Mouse (Mus musculus) neural tube, embryonic 15.5 days (tissue): ENCODE data around the gene Psmc2. TPM values are rescaled to one million over a fixed set of nuclear protein-coding genes. Genes with fewer than 3 reads are reported as not detected.

Experiments used
- ATAC-seq: fragments of 200-750 bp; cut with Nextera tagmentation; 2 replicates; pipeline ENCODE4 v1.8.0; 2017; ENCODE audit warnings: mild to moderate bottlenecking, moderate TSS enrichment, moderate library complexity; ENCODE audit not compliant: low FRiP score
- H3K27ac ChIP-seq: fragments of 300-500 bp; sonication (generic); replicated peaks from 2 replicates; pipeline ENCODE4 v1.5.1; 2015; ENCODE audit warnings: mild to moderate bottlenecking, inconsistent platforms
- H3K27me3 ChIP-seq: fragments of 300-500 bp; sonication (generic); replicated peaks from 2 replicates; pipeline ENCODE4 v1.6.1; 2015; ENCODE audit warnings: inconsistent platforms
- H3K36me3 ChIP-seq: fragments of 300-500 bp; sonication (generic); 2 replicates; pipeline ENCODE4 v1.6.1; 2015; ENCODE audit warnings: inconsistent platforms
- H3K4me1 ChIP-seq: fragments of 300-500 bp; sonication (generic); 2 replicates; pipeline ENCODE4 v1.6.1; 2015; ENCODE audit warnings: inconsistent platforms
- H3K4me2 ChIP-seq: fragments of 300-500 bp; sonication (generic); 2 replicates; pipeline ENCODE4 v1.6.1; 2015; ENCODE audit warnings: inconsistent platforms, mild to moderate bottlenecking, moderate library complexity
- H3K4me3 ChIP-seq: fragments of 300-500 bp; sonication (generic); replicated peaks from 2 replicates; pipeline ENCODE4 v1.5.1; 2015; ENCODE audit warnings: mild to moderate bottlenecking, inconsistent platforms
- H3K9ac ChIP-seq: fragments of 300-500 bp; sonication (generic); replicated peaks from 2 replicates; pipeline ENCODE4 v1.6.1; 2015; ENCODE audit warnings: mild to moderate bottlenecking, inconsistent platforms
- H3K9me3 ChIP-seq: fragments of 300-500 bp; sonication (generic); replicated peaks from 2 replicates; pipeline ENCODE4 v1.6.1; 2016; ENCODE audit warnings: inconsistent platforms
- WGBS: fragments of 180-500 bp; shearing (Covaris S2); methylation state at CpG from one replicate; pipeline ENCODE4 v1.1.7; 2015; ENCODE audit warnings: mixed read lengths; 5-methylcytosine and 5-hydroxymethylcytosine counted together
- polyA plus RNA-seq: library from polyadenylated mRNA; unstranded; fragments of >200 nt; fragmentation: Nextera tagmentation; extraction: Ambion mirVana; gene quantifications from 2 replicates; pipeline ENCODE4 v1.2.1, GENCODE M21; 2015

Gene Psmc2
- polyA plus RNA-seq, 1 experiment from 2014 or later: 186 TPM

GRCm38 (mm10) chr5:21776491-21776890 is 8.6 kb upstream of the Psmc2 start:
- H3K4me1 ChIP-seq: no peaks in the 10 kb centered on the region
- no peak overlapping the region for H3K9ac ChIP-seq
- no peak for ATAC-seq
- H3K27me3 ChIP-seq: no peaks in the 10 kb centered on the region
- no peak overlapping the region for H3K27ac ChIP-seq
- H3K4me2 ChIP-seq: no peak overlapping the region
- no peak overlapping the region for H3K4me3 ChIP-seq
- H3K36me3 ChIP-seq: peaks cover 65% of the 10 kb centered on the region
- 94% methylated on average over 6 of the region's 6 CpGs for WGBS
- H3K9me3 ChIP-seq: no peaks in the 10 kb centered on the region

DNA sequence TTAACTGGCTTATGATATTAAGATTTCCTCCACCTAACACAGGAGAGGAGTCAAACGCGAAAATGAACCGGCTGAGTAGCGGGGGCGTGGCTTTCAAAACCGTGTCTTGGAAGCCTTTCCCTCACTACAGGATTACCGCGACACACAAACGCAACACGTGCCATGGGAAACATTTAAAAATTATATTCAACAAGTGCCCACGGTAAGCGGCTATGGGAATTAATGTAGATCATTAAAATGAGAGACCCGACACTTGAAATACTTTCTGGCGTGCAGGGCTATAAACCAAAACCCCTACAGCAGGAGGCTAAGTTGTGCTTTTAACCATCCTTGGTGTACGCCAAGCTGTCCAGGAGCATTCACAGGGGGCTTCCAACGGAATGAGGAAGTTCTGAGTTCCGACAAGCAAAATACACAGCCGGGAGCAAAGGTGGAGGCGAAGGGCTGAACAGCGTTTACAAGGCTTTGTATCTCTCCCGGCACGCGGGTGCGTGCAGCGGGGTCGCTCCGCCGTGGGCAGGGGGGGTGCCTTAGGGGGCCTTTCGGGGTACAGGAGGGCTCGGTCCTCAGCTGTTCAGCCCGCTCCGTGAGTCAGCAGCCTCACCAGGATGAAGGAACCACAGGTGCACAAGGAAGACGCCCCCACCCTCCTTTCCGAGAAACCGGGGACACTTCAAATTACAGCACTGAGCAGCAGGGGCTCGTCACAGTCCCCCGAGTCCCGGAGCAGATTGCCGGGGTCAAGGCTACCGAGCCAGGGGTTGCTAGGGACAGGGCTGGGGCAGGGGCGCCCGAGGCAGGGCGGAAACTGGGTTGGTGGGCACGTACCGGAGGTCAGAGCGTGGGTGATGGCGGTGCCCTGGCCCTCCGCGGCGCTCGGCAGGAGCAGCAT is 676 bp upstream of the Psmc2 start:
- Histone ChIP-seq H3K9ac (peak overlapping the region; percentile 85), H3K4me1 (peaks cover 31% of the 10 kb centered on the region), H3K36me3 (peaks cover 36% of the 10 kb centered on the region), H3K27me3 (no peaks in the 10 kb centered on the region), H3K27ac (peak overlapping the region; percentile 82), H3K4me3 (peak overlapping the region; percentile 99), H3K4me2 (peak overlapping the region; percentile 97), H3K9me3 (no peaks in the 10 kb centered on the region)
- WGBS: under 1% methylated on average over 50 of the region's 51 CpGs
- ATAC-seq: peak; percentile 80

DNA sequence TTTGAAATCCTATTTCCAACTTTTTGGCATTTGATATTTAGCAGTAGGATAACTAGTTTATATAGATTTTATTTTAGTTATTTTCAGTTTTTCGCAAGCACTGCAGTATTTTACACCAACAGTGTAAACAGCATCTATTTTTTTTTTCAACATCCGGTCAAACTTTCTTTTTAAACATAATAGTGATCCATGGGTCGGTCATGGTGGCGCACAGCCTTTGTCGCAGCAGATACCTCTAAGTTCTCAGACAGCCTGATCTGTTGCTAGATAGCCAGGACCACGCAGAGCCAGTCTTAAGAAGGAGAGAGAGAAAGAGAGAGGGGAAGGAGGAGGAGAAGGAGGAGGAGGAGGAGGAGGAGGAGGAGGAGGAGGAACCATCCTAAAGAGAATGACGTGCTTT is 693 bp downstream of the Psmc2 start:
- no peaks in the 10 kb centered on the region for H3K9me3 ChIP-seq
- WGBS: 80% methylated on average over 7 of the region's 7 CpGs
- no peak overlapping the region for H3K27ac ChIP-seq
- no peak overlapping the region for H3K9ac ChIP-seq
- ATAC-seq: no peak
- H3K36me3 ChIP-seq: peaks cover 22% of the 10 kb centered on the region
- H3K4me2 ChIP-seq: peak overlapping the region; percentile 97
- H3K27me3 ChIP-seq: no peaks in the 10 kb centered on the region
- H3K4me3 ChIP-seq: no peak overlapping the region
- peaks cover 37% of the 10 kb centered on the region for H3K4me1 ChIP-seq

DNA sequence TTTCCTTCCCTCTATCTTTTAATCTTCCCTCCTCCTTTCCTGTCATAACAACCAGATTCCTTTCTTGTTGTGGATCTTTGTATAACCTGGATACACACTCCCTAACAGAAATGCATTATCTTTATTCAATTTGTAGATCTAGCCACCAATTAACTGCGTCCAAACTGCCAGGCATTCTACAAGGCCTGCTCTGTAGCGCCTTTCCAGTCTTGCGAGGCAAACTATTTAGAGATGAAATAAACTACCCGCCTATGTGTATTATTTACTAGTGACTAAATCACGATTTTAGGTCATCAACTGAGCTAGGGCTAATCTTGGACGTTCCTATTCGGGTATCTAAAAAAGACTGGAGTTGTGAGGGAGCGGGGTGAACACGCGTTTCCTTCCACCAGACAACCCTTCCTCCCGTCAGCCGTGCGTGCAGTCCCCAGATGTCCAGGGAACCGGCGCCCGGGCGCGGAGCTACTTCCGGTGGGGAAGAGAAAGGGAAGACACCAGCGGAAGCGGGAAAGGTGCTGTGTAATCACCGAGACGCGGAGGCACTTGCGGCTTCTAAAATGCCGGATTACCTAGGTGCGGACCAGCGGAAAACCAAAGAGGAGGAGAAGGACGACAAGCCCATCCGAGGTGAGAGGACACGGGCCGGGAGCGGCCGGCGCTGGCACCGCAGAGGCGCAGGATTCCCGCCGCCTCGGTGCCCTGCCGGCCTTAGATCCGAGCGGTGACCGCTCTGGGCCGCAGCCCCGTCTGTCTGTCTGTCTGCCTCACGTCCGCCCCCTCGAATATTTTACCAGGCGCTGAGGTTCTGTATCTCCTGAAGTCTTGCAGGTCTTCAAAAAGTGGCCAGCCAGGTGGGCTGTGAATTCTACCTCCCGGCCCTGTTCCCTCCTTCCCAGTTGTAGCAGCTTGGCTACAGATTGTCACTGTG is 1.4 kb downstream of the Psmc2 start:
- Histone ChIP-seq H3K9ac (peak overlapping the region; percentile 93), H3K4me3 (peak overlapping the region; percentile 98), H3K27ac (peak overlapping the region; percentile 89), H3K9me3 (no peaks in the 10 kb centered on the region), H3K36me3 (peaks cover 14% of the 10 kb centered on the region), H3K4me1 (peaks cover 37% of the 10 kb centered on the region), H3K4me2 (peak overlapping the region; percentile 97), H3K27me3 (no peaks in the 10 kb centered on the region)
- ATAC-seq: peak; percentile 87
- WGBS: 1% methylated on average over 51 of the region's 51 CpGs

DNA sequence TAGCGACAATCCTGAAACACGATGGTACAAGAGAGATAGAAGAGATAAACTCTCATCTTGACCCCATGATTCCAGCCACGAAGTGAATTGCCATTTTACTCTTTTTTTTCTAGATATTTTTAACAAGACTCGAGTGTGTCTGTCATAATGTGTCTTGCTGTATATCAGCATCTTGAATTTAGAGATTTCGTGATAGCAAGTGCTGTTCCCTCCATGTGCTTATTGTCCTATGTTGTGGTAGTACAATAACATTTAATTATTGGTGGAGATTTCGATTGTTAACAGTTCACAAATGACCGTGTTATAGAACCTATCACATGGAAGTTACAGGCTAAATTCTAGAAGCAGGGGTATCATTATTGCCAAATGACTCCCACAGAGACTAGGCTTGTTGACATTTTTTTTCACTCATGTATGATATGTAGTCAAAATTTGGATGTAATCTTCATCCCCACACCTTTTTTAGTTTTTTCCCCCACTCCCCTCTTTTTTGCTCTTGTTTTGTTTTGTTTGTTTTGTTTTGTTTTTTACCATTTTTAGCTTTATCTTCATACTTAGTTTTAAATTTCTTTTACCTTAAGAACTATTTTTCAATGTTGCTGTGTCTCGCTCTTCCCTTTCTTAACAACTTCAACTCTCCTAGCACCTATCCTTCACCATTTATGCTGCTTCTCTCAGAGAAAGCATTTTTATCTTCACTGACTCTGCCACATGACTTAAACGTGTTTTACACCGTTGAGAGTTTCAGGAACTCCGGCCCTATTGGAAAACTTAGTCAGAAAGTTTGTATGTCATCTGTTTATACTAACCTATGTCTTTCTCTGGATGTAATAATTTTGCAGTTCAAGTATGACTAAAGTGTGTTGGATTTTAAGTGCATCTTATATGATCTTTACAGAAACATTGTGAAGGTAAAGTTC is 2.4 kb downstream of the Psmc2 start:
- H3K36me3 ChIP-seq: peaks cover 10% of the 10 kb centered on the region
- no peak for ATAC-seq
- peak overlapping the region; percentile 97 for H3K4me2 ChIP-seq
- WGBS: 40% methylated on average over 11 of the region's 11 CpGs
- peak overlapping the region; percentile 98 for H3K4me3 ChIP-seq
- H3K9ac ChIP-seq: peak overlapping the region; percentile 93
- H3K9me3 ChIP-seq: no peaks in the 10 kb centered on the region
- H3K27me3 ChIP-seq: no peaks in the 10 kb centered on the region
- H3K27ac ChIP-seq: peak overlapping the region; percentile 89
- H3K4me1 ChIP-seq: peaks cover 37% of the 10 kb centered on the region

GRCm38 (mm10) chr5:21789061-21789460 is 4.0 kb downstream of the Psmc2 start:
- Histone ChIP-seq H3K36me3 (peaks cover 5% of the 10 kb centered on the region), H3K9me3 (no peaks in the 10 kb centered on the region), H3K4me2 (no peak overlapping the region), H3K27ac (no peak overlapping the region), H3K4me1 (peaks cover 35% of the 10 kb centered on the region), H3K4me3 (no peak overlapping the region), H3K27me3 (no peaks in the 10 kb centered on the region), H3K9ac (no peak overlapping the region)
- WGBS: 55% methylated on average over 5 of the region's 5 CpGs
- ATAC-seq: no peak

DNA sequence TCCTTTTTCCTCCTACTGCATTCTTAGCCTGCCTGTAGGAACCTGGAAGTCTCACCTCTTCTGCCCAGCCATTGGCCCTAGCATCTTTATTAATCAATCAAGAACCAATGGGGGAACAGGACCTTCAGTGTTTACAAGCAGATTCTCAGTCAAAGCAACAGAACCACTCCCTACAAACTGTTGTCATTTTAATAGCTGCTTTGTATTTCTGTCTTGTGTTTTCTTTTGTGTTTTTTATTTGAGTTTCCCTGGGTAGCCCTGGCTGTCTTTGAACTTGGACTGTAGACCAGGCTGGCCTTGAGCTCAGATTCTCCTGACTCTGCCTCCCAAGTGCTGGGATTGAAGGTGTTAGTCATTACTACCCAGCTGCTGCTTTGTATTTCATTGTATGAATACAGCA is 7.1 kb downstream of the Psmc2 start:
- Histone ChIP-seq H3K27ac (no peak overlapping the region), H3K27me3 (no peaks in the 10 kb centered on the region), H3K9me3 (no peaks in the 10 kb centered on the region), H3K4me2 (no peak overlapping the region), H3K9ac (no peak overlapping the region), H3K36me3 (peaks cover 23% of the 10 kb centered on the region), H3K4me1 (peaks cover 27% of the 10 kb centered on the region), H3K4me3 (no peak overlapping the region)
- no peak for ATAC-seq

DNA sequence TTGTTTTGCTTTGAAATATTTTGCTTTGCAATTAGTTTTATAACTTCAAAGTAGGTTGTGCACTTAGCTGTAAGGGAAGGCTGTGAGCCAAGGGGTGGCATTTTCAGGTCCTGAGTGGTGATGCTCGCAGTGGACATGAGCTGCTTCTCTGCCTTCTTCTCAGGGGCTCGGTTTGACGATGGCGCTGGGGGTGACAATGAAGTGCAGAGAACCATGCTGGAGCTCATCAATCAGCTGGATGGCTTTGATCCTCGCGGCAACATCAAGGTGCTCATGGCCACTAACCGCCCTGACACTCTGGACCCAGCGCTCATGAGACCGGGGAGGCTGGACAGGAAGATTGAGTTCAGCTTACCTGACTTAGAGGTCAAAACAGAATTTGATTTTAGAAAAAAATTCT is 17.8 kb downstream of the Psmc2 start:
- Histone ChIP-seq H3K4me2 (no peak overlapping the region), H3K27me3 (no peaks in the 10 kb centered on the region), H3K36me3 (peaks cover 51% of the 10 kb centered on the region), H3K9me3 (no peaks in the 10 kb centered on the region), H3K4me3 (no peak overlapping the region), H3K4me1 (no peaks in the 10 kb centered on the region), H3K27ac (no peak overlapping the region), H3K9ac (no peak overlapping the region)
- 91% methylated on average over 9 of the region's 9 CpGs for WGBS
- ATAC-seq: no peak

GRCm38 (mm10) chr5:21803691-21804188 is 18.7 kb downstream of the Psmc2 start:
- ATAC-seq: no peak
- Histone ChIP-seq H3K4me1 (no peaks in the 10 kb centered on the region), H3K27me3 (no peaks in the 10 kb centered on the region), H3K9ac (no peak overlapping the region), H3K36me3 (peaks cover 47% of the 10 kb centered on the region), H3K27ac (no peak overlapping the region), H3K9me3 (no peaks in the 10 kb centered on the region), H3K4me2 (no peak overlapping the region), H3K4me3 (no peak overlapping the region)
- 85% methylated on average over 12 of the region's 12 CpGs for WGBS

GRCm38 (mm10) chr5:21804837-21805236 is 19.8 kb downstream of the Psmc2 start:
- 90% methylated on average over 4 of the region's 4 CpGs for WGBS
- ATAC-seq: no peak
- H3K36me3 ChIP-seq: peaks cover 38% of the 10 kb centered on the region
- no peaks in the 10 kb centered on the region for H3K4me1 ChIP-seq
- no peak overlapping the region for H3K27ac ChIP-seq
- no peak overlapping the region for H3K9ac ChIP-seq
- no peak overlapping the region for H3K4me3 ChIP-seq
- H3K4me2 ChIP-seq: no peak overlapping the region
- no peaks in the 10 kb centered on the region for H3K9me3 ChIP-seq
- H3K27me3 ChIP-seq: no peaks in the 10 kb centered on the region

- H3K4me2 ChIP-seq: no peak overlapping the region
- no peak overlapping the region for H3K9ac ChIP-seq
- no peaks in the 10 kb centered on the region for H3K36me3 ChIP-seq
- H3K27me3 ChIP-seq: no peaks in the 10 kb centered on the region
- H3K9me3 ChIP-seq: no peaks in the 10 kb centered on the region
- no peak overlapping the region for H3K4me3 ChIP-seq
- ATAC-seq: no peak
- no peaks in the 10 kb centered on the region for H3K4me1 ChIP-seq
- H3K27ac ChIP-seq: no peak overlapping the region
- 77% methylated on average over 10 of the region's 10 CpGs for WGBS
Measured at GRCm38 (mm10) chr5:21810924-21811323, 25.8 kb downstream of the Psmc2 start.
